ENCODE assay signal across 20 mouse cellular contexts in the genomic region with DNA sequence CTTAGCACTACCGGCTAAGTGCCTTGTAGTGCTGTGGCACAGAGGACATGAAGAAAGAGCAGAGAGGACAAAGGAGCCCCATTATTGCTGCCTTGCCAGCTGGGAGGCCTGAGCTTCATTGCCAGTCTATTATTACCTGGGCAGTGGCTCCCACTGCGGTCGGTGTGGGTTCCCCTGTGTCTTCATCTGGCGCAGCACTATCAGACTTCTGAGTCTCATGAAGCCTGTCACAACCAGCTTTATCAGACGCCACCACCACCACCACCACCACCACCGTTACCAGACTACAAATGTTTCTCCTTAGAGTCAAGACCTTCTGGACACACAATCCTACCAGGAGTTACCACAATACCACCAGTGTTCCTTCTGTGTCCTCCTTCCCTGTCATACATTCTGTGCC.
"Had no signal": no experiment of that assay in that cellular context is flagged by ENCODE, and none has a peak within 500 bp of the region (broad histone marks: within the 10 kb centered on the region; RNA-seq: fewer than 3 reads in every experiment).

No protein-coding gene starts in this region.

- H3K9ac ChIP-seq: liver, embryonic 14.5 days; lung, embryonic 14.5 days; midbrain, embryonic 12.5 days; neural tube, embryonic 13.5 days; neural tube, embryonic 15.5 days; stomach, embryonic 15.5 days had no signal

- ATAC-seq: midbrain, embryonic 16.5 days had no signal

- H3K4me3 ChIP-seq: megakaryocyte, embryonic 14.5 days; midbrain, embryonic 10.5 days; midbrain, embryonic 12.5 days; myocyte; neural tube, embryonic 13.5 days; neural tube, embryonic 15.5 days; stomach, embryonic 15.5 days had no signal

- H3K27me3 ChIP-seq: midbrain, embryonic 12.5 days; neural tube, embryonic 13.5 days; neural tube, embryonic 15.5 days; stomach, embryonic 15.5 days had no signal

- H3K36me3 ChIP-seq: midbrain, embryonic 10.5 days; midbrain, embryonic 12.5 days; neural tube, embryonic 13.5 days; neural tube, embryonic 15.5 days; stomach, embryonic 15.5 days had no signal

- DNase-seq: lung, adult 18-20 months; lung, embryonic 14.5 days; lung, postnatal 10 days; midbrain, embryonic 14.5 days; retina, postnatal 1 day; right cerebral cortex, adult 18-20 months; right cerebral cortex, postnatal 14 days; thymus, adult 2 months; thymus, postnatal 25 days; thymus, postnatal 4 days had no signal

- H3K4me2 ChIP-seq: lung, embryonic 14.5 days; midbrain, embryonic 12.5 days; neural tube, embryonic 13.5 days; neural tube, embryonic 15.5 days; stomach, embryonic 15.5 days had no signal

- H3K9me3 ChIP-seq: midbrain, embryonic 10.5 days; midbrain, embryonic 12.5 days; neural tube, embryonic 13.5 days; neural tube, embryonic 15.5 days; stomach, embryonic 15.5 days had no signal

- H3K27ac ChIP-seq: liver, embryonic 14.5 days; midbrain, embryonic 10.5 days; midbrain, embryonic 12.5 days; neural tube, embryonic 13.5 days; neural tube, embryonic 15.5 days; stomach, embryonic 15.5 days; stomach, postnatal 0 days had no signal

- H3K4me1 ChIP-seq: midbrain, embryonic 10.5 days; stomach, embryonic 15.5 days had no signal
